Mouse (Mus musculus) embryonic facial prominence, embryonic 11.5 days (tissue): ENCODE results near the gene Bphl. TPM values are rescaled to one million over a fixed set of nuclear protein-coding genes. Genes with fewer than 3 reads are reported as not detected.

Experiments used
- ATAC-seq: fragments of 200-750 bp; cut with Nextera tagmentation; replicated peaks from 2 replicates; pipeline ENCODE4 v1.8.0; 2017; ENCODE audit warnings: low read depth; ENCODE audit not compliant: insufficient number of reproducible peaks, low FRiP score, low TSS enrichment
- DNase-seq: peaks from one replicate; pipeline ENCODE4 v3.0.0-alpha.2; 2015; ENCODE audit warnings: low spot score
- H3K27ac ChIP-seq: fragments of 300-500 bp; sonication (generic); replicated peaks from 2 replicates; pipeline ENCODE4 v1.5.1; 2014; ENCODE audit warnings: mild to moderate bottlenecking, low read depth, low read length, control low read depth
- H3K27me3 ChIP-seq: fragments of 300-500 bp; sonication (generic); 2 replicates; pipeline ENCODE4 v1.6.1; 2014; ENCODE audit warnings: mild to moderate bottlenecking, low read length, moderate library complexity, mixed read lengths; ENCODE audit not compliant: control insufficient read depth, insufficient read depth
- H3K36me3 ChIP-seq: fragments of 300-500 bp; sonication (generic); replicated peaks from 2 replicates; pipeline ENCODE4 v1.6.1; 2014; ENCODE audit warnings: low read depth, mild to moderate bottlenecking, low read length, moderate library complexity, mixed read lengths; ENCODE audit not compliant: control insufficient read depth, insufficient read depth
- H3K4me1 ChIP-seq: fragments of 300-500 bp; sonication (generic); 2 replicates; pipeline ENCODE4 v1.6.1; 2014; ENCODE audit warnings: low read length, mixed read lengths; ENCODE audit not compliant: control insufficient read depth, insufficient read depth
- H3K4me2 ChIP-seq: fragments of 300-500 bp; sonication (generic); 2 replicates; pipeline ENCODE4 v1.6.1; 2014; ENCODE audit warnings: low read depth, mild to moderate bottlenecking, control low read depth, low read length, moderate library complexity
- H3K4me3 ChIP-seq: fragments of 300-500 bp; sonication (generic); 2 replicates; pipeline ENCODE4 v1.5.1; 2014; ENCODE audit warnings: low read depth, low read length, control low read depth
- H3K9ac ChIP-seq: fragments of 300-500 bp; sonication (generic); replicated peaks from 2 replicates; pipeline ENCODE4 v1.6.1; 2014; ENCODE audit warnings: mild to moderate bottlenecking, control low read depth, low read length
- H3K9me3 ChIP-seq: fragments of 300-500 bp; sonication (generic); replicated peaks from 2 replicates; pipeline ENCODE4 v1.6.1; 2016; ENCODE audit warnings: mild to moderate bottlenecking, low read length, inconsistent platforms, mixed read lengths; ENCODE audit not compliant: control insufficient read depth
- WGBS: fragments of 180-500 bp; shearing (Covaris S2); extraction: QIAGEN DNeasy Blood & Tissue Kit; methylation state at CpG from one replicate; pipeline ENCODE4 v1.1.7; 2014; 5-methylcytosine and 5-hydroxymethylcytosine counted together
- polyA plus RNA-seq: library from polyadenylated mRNA; unstranded; fragments of >200 nt; fragmentation: Nextera tagmentation; extraction: Ambion mirVana; gene quantifications from 2 replicates; pipeline ENCODE4 v1.2.1, GENCODE M21; 2014

The Bphl gene
- 36.9 and 42.8 TPM in 2 replicates for polyA plus RNA-seq

DNA sequence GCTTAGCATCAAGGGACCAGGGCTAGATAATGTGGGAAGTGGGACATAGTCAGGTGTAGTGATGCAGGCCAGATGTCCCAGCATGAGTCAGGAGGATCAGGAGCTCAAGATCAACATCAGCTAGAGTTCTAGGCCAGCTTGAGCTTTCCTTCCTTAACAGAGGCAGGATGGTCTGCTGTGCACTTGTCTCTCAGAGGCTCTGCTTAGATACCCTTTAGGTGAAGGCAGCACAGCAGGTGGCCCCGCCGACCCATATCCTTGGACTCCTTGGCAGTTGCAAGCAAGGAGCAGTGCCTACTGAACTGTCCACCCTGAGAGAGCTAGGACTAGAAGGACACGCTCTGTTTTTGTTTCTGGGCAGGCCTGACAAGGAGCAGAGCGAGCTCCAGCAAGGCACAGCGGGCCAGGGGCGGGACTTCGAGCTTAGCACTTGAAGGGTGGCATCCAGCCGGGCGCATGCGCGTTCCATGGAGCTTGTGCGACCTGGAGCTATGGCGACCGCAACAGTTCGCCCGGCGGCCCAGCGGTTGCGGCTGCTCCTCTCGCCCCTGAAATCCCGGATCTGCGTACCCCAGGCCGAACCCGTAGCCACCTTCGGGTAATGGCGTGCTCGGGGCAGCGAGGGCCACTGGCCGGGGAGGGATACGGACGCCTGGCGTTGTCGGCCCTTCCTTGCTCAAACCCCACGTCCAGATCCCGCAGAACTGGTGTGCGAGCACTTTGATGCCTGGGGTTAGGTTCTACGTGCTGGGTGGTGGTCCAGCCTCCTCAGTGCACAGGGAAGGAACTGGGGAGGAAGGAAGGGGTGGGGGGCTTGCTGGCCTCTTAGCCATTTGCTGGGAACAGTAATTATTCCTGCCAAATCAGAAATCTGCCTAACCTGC is at the start of gene Bphl:
Gene Bphl, plus strand, starts transcription at position 426 of the 884 bp plus-strand sequence.
- no peaks in the 10 kb centered on the region for H3K36me3 ChIP-seq
- peak within 1 kb of the TSS; percentile 75 for H3K27ac ChIP-seq
- ATAC-seq: peak; percentile 91
- peak within 1 kb of the TSS; percentile 76 for H3K4me2 ChIP-seq
- H3K9me3 ChIP-seq: no peaks in the 10 kb centered on the region
- peak within 1 kb of the TSS; percentile 74 for H3K4me3 ChIP-seq
- peaks cover 3% of the 10 kb centered on the region for H3K4me1 ChIP-seq
- 1% methylated on average over 37 of the region's 37 CpGs for WGBS
- H3K9ac ChIP-seq: peak within 1 kb of the TSS; percentile 92
- no peaks in the 10 kb centered on the region for H3K27me3 ChIP-seq
- DNase-seq: peak; percentile 96

DNA sequence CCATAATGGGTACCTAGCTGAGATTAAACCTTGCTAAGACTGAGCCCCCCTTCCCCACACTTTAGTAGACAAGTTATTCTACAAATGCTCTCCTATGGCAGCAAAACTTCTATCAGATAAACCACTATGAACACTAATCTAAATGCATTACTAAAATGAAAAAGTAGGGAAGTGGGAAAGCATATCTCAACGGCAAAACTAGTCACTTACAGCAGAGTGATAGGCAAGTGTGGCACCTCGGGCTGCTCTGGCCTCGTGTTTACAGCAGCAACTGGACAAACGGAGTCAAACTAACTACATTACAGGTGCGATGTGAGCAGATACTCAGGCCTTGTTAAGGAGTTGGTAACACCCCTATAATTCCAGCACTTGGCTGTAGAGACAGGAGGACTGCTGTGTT is 47.8 kb upstream of the Bphl start:
- H3K9me3 ChIP-seq: no peaks in the 10 kb centered on the region
- no peak overlapping the region for H3K4me3 ChIP-seq
- 87% methylated on average over 5 of the region's 5 CpGs for WGBS
- ATAC-seq: no peak
- no peak overlapping the region for H3K27ac ChIP-seq
- no peaks in the 10 kb centered on the region for H3K4me1 ChIP-seq
- no peak for DNase-seq
- no peak overlapping the region for H3K9ac ChIP-seq
- H3K36me3 ChIP-seq: no peaks in the 10 kb centered on the region
- no peaks in the 10 kb centered on the region for H3K27me3 ChIP-seq
- H3K4me2 ChIP-seq: no peak overlapping the region

DNA sequence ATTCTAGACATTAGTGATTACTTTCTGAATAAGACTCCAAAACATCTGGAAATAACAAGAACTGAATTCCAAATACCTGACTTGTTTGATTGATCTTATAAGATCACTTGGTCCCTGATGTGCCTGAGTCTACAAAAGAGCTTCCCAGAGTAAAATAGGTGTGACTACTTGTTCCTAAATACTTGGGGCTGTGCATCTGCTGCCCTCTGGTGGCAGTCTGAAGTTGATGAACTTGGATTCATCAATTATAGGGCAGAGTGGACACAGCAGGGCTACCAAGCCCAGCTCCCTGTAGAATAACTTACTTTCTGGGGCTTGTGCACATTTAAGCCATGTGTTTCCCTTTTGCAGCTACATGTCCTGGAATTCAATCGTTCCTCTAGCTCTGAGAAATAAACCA is 42.2 kb upstream of the Bphl start:
- 0 out of 2 replicates have a peak, but pooled peaks have one; percentile 23 for ATAC-seq
- H3K4me3 ChIP-seq: no peak overlapping the region

DNA sequence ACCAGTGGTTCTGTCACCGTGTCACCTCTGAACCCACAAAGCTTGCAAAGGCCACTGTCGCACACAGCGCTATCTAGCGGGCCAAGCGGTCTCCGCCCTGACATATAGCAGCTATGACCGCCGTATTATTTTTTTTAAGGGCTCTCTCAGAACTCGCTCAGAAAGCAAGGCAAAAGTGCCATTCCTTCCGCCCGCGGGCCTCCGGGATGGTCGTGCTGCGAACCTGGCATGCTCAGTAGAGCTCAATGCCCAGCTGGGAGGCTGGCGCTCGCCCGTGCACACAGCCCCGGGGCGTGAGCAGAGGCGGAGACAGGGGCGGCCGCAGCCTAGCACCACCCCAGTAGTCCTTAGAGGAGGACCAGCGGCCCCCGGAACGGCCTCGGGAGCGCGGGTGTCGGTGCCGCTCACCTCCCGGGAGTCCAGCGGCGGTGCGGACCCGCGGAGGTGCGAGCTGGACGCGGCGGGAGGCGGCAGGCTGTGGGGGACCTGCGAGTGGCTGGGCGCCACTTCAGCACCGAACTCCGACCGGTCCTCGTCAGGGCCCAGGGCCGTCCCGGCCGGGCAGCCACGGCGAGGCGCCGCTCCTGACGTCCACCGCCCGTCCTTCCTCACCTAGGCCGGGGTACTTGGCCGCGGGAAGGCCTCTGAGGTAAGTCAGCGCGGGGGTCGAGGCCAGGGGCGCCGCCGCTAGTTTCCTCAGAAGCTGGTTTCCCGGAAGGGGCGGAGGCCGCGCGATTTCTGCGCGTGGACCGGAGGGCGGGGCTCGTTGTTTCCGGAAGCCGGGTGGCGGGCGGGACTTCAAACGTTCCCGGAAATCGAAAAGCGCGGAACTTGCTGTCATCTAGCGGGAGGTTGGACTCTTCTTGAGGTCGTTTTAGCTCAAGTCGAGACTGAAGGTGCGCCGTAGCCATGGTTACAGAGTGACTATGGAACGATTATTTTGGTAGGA is 35.1 kb upstream of the Bphl start, which contains the start of the genes Ripk1 and Serpinb6a:
Gene Ripk1, plus strand, starts transcription at position 306 of the 949 bp plus-strand sequence.
Gene Serpinb6a, minus strand, starts transcription at position 737 of the 949 bp plus-strand sequence.
- Histone ChIP-seq H3K27ac (peak within 1 kb of the TSS; percentile 62), H3K9me3 (no peaks in the 10 kb centered on the region), H3K36me3 (no peaks in the 10 kb centered on the region), H3K4me2 (peak within 1 kb of the TSS; percentile 71), H3K9ac (peak within 1 kb of the TSS; percentile 88), H3K4me1 (no peaks in the 10 kb centered on the region; the same call in 1 of the 2 replicates), H3K4me3 (peak within 1 kb of the TSS; percentile 94), H3K27me3 (no peaks in the 10 kb centered on the region)
- ATAC-seq: peak; percentile 96
- DNase-seq: peak; percentile 94
- under 1% methylated on average over 90 of the region's 92 CpGs for WGBS

More for the DNA sequence above, 42.2 kb upstream of the Bphl start:
- H3K36me3 ChIP-seq: no peaks in the 10 kb centered on the region
- H3K4me1 ChIP-seq: no peaks in the 10 kb centered on the region
- no peaks in the 10 kb centered on the region for H3K9me3 ChIP-seq
- H3K27ac ChIP-seq: no peak overlapping the region
- no peaks in the 10 kb centered on the region for H3K27me3 ChIP-seq
- DNase-seq: peak; percentile 77
- 26% methylated on average over 1 of the region's 1 CpGs for WGBS
- H3K4me2 ChIP-seq: no peak overlapping the region
- H3K9ac ChIP-seq: no peak overlapping the region

DNA sequence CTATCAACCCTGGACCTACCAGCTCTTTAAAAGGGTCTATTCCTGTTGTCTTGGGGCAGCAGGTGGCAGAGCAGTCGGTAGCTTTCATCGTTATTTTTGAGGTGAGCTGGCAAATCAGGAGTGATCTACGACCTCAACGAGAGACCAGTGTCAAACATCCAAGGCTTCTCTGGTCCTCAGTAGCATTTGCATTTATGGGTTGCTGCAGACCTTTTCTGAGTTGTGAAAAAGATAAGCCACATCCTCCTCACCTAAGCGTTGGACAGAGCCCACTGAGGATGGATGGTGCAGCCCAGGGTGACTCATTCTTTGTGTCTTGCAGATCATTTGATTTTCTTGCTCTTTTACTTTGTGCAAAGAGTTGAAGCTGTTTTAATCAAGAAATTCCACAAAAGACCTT is 34.3 kb upstream of the Bphl start:
- WGBS: 19% methylated on average over 5 of the region's 5 CpGs
- H3K27ac ChIP-seq: no peak overlapping the region

DNA sequence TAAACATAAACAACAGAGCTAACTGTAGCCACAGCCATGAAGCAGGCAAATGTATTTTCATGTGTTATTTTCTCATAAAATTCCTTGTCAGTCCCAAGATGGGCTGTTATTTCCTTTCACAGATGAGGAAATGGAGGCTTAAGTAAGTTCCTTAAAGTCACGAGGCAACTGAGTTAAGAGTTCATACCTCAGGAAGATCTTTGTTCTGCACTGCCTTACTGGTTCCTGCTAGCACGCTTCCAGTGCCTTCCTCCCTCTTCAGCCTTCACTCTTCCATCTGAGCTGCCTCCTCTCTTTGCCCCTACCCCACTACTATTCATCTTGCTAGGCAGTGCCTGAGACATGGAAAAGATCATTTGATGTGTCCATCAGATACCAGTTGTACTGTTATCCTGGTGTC is 30.2 kb upstream of the Bphl start:
- H3K36me3 ChIP-seq: no peaks in the 10 kb centered on the region
- H3K4me2 ChIP-seq: no peak overlapping the region
- WGBS: 79% methylated on average over 2 of the region's 2 CpGs
- no peaks in the 10 kb centered on the region for H3K9me3 ChIP-seq
- H3K27ac ChIP-seq: no peak overlapping the region
- H3K27me3 ChIP-seq: no peaks in the 10 kb centered on the region
- no peak for DNase-seq
- H3K4me3 ChIP-seq: no peak overlapping the region
- no peak overlapping the region for H3K9ac ChIP-seq
- no peaks in the 10 kb centered on the region; the same call in 1 of the 2 replicates for H3K4me1 ChIP-seq
- ATAC-seq: no peak

More for the DNA sequence above, 34.3 kb upstream of the Bphl start:
- no peaks in the 10 kb centered on the region for H3K36me3 ChIP-seq
- H3K9me3 ChIP-seq: no peaks in the 10 kb centered on the region
- peak overlapping the region; percentile 71 for H3K4me2 ChIP-seq
- H3K4me1 ChIP-seq: no peaks in the 10 kb centered on the region; the same call in 1 of the 2 replicates
- no peaks in the 10 kb centered on the region for H3K27me3 ChIP-seq
- peak overlapping the region; percentile 94 for H3K4me3 ChIP-seq
- ATAC-seq: no peak
- peak; percentile 2 for DNase-seq
- peak overlapping the region; percentile 88 for H3K9ac ChIP-seq

DNA sequence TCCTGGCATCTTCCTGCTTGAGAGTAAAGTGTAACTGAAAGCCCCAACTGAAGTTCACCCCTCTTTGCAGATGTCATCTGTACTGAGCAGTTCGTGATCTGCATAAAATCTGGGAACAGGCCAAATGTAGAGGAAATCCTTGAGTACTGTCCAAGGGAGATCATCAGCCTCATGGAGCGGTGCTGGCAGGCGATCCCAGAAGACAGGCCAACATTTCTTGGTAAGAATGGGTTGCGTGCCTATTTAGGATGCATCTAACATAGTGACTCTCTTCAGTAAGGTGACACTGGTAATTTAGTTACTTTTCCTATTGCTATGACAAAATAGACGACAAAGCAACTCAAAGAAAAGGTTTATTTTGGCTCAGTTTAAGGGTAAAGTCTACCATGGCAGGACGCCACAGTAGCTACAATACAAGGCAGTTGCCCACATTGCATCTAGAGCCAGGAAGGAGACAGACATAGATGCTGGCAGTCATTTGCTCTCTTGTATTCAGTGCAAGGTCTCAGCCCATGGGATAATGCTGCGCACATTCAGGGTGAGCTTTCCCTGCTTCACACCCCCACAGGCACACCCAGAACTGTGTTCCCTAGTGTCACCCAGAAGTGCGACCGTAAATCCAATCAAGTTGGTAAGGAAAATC is 20.3 kb upstream of the Bphl start:
- Histone ChIP-seq H3K4me3 (no peak overlapping the region), H3K27ac (no peak overlapping the region), H3K4me1 (no peaks in the 10 kb centered on the region), H3K9me3 (no peaks in the 10 kb centered on the region), H3K27me3 (no peaks in the 10 kb centered on the region), H3K4me2 (no peak overlapping the region), H3K9ac (no peak overlapping the region), H3K36me3 (no peaks in the 10 kb centered on the region; the same call in 1 of the 2 replicates)
- 97% methylated on average over 9 of the region's 9 CpGs for WGBS
- ATAC-seq: no peak
- DNase-seq: no peak
